Comparison of ENCODE assay signal across 22 mouse cellular contexts in the genomic region with DNA sequence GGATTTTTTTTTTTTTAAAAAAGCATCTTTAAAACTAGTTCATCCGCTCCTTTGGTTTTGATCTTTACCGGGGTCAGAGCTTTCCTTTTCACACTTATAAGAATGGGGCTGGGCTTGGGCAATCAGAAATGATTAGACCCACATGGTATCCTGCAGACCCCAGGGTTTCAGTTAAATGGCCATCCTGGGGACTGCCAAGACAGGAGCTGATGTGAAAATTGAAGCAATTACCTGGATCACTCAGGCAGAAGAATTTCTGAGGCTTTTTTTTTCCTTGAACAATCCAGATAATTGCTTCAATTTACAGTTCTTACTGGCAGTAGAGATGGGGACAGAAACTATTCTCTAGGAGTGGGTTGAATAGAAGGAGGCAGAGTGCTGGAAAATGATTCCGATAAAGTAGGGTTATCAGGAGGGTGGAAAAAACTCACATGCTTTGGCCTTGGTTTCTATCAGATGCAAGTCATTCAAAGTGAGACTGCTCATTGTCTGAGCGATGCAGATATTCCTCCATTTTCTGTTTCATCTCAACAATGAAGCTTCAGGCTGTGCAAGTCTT. TPM values are rescaled to one million over a fixed set of nuclear protein-coding genes. Genes with fewer than 3 reads are reported as not detected.
DNase-seq lines count a peak whose midpoint lies in the region; ATAC-seq lines count a peak whose summit lies in the region.
"Had no signal": no experiment of that assay in that cellular context is flagged by ENCODE, and none has a peak within 500 bp of the region (broad histone marks: within the 10 kb centered on the region; RNA-seq: fewer than 3 reads in every experiment).

No protein-coding gene starts in this region.

- 0 out of 2 replicates have a peak overlapping the region, but pooled peaks have one; percentile 2 for H3K27ac ChIP-seq in hindbrain, embryonic 12.5 days
- no peak overlapping the region for H3K27ac ChIP-seq in hindbrain, embryonic 11.5 days (ENCODE audit: low read depth, low read length)
- peak overlapping the region; percentile 63 for H3K27ac ChIP-seq in embryonic facial prominence, embryonic 10.5 days (replicated peaks)
- H3K27ac ChIP-seq in forebrain, embryonic 14.5 days (ENCODE audit: low read depth, low read length), result peak overlapping the region; percentile 68
- peak overlapping the region; percentile 57; the same call in 1 of the 2 replicates for H3K27ac ChIP-seq in midbrain, embryonic 16.5 days (ENCODE audit: low read length)
- H3K27ac ChIP-seq: gastrocnemius, adult 2 months; layer of hippocampus, adult 2 months; neural tube, embryonic 13.5 days had no signal

- no peaks in the 10 kb centered on the region for H3K36me3 ChIP-seq in hindbrain, embryonic 12.5 days
- no peaks in the 10 kb centered on the region for H3K36me3 ChIP-seq in hindbrain, embryonic 11.5 days (ENCODE audit: control insufficient read depth, insufficient read depth, low read length)
- no peaks in the 10 kb centered on the region for H3K36me3 ChIP-seq in embryonic facial prominence, embryonic 10.5 days (replicated peaks)
- H3K36me3 ChIP-seq in forebrain, embryonic 14.5 days (ENCODE audit: control insufficient read depth, insufficient read depth, low read length), result no peaks in the 10 kb centered on the region
- H3K36me3 ChIP-seq in midbrain, embryonic 16.5 days (ENCODE audit: control insufficient read depth, insufficient read depth, low read length), result no peaks in the 10 kb centered on the region
- H3K36me3 ChIP-seq: heart, embryonic 12.5 days; neural tube, embryonic 13.5 days had no signal

- no peaks in the 10 kb centered on the region for H3K27me3 ChIP-seq in hindbrain, embryonic 12.5 days
- H3K27me3 ChIP-seq in hindbrain, embryonic 11.5 days (ENCODE audit: control insufficient read depth, insufficient read depth, low read length), result no peaks in the 10 kb centered on the region
- H3K27me3 ChIP-seq in embryonic facial prominence, embryonic 10.5 days (replicated peaks; ENCODE audit: low read depth, poor library complexity, severe bottlenecking), result no peaks in the 10 kb centered on the region
- no peaks in the 10 kb centered on the region for H3K27me3 ChIP-seq in forebrain, embryonic 14.5 days (replicated peaks; ENCODE audit: control insufficient read depth, insufficient read depth, low read length)
- H3K27me3 ChIP-seq in midbrain, embryonic 16.5 days (ENCODE audit: control insufficient read depth, insufficient read depth, low read depth, low read length), result no peaks in the 10 kb centered on the region
- H3K27me3 ChIP-seq: heart, embryonic 12.5 days; neural tube, embryonic 13.5 days had no signal

- no peak overlapping the region for H3K9ac ChIP-seq in hindbrain, embryonic 12.5 days
- no peak overlapping the region for H3K9ac ChIP-seq in hindbrain, embryonic 11.5 days (ENCODE audit: low read depth, low read length)
- no peak overlapping the region for H3K9ac ChIP-seq in forebrain, embryonic 14.5 days (ENCODE audit: low read length)
- H3K9ac ChIP-seq in midbrain, embryonic 16.5 days (ENCODE audit: low read depth, low read length), result no peak overlapping the region
- H3K9ac ChIP-seq: heart, embryonic 12.5 days; neural tube, embryonic 13.5 days had no signal

- no peak for DNase-seq in hindbrain, embryonic 11.5 days (ENCODE audit: low spot score)
- peak; percentile 45 for DNase-seq in embryonic facial prominence, embryonic 10.5 days (ENCODE audit: low spot score)
- peak; percentile 85 for DNase-seq in forebrain, embryonic 14.5 days (ENCODE audit: low spot score)
- DNase-seq in gastrocnemius, postnatal 4 days (ENCODE audit: low spot score in 2 of 2), result no peak
- DNase-seq: cerebellum, adult 9-10 months; gastrocnemius, adult 2 months; heart, postnatal 14 days; kidney, adult 8-10 months; kidney, postnatal 14 days; layer of hippocampus, postnatal 36 days; left cerebral cortex, postnatal 4 days; liver; lung, postnatal 14 days; spleen, adult 18-20 months; thymus, postnatal 25 days had no signal

- peak; percentile 35; the same call in 1 of the 2 replicates for ATAC-seq in hindbrain, embryonic 12.5 days (ENCODE audit: low FRiP score)
- no peak for ATAC-seq in hindbrain, embryonic 11.5 days (ENCODE audit: low FRiP score)
- peak; percentile 81 for ATAC-seq in forebrain, embryonic 14.5 days
- no peak; the same call in 1 of the 2 replicates for ATAC-seq in midbrain, embryonic 16.5 days
- no peak for ATAC-seq in activated CD4-positive, CD25-positive, alpha-beta regulatory T cell, adult 4 months

- WGBS in hindbrain, embryonic 12.5 days, result 71% methylated on average over 4 of the region's 4 CpGs
- 82% methylated on average over 4 of the region's 4 CpGs for whole genome bisulfite sequencing in hindbrain, embryonic 11.5 days
- 52% methylated on average over 4 of the region's 4 CpGs for WGBS in embryonic facial prominence, embryonic 10.5 days
- WGBS in forebrain, embryonic 14.5 days, result 8% methylated on average over 4 of the region's 4 CpGs
- 61% methylated on average over 4 of the region's 4 CpGs for WGBS in midbrain, embryonic 16.5 days

- no peak overlapping the region for H3K4me2 ChIP-seq in hindbrain, embryonic 12.5 days (replicated peaks)
- no peak overlapping the region for H3K4me2 ChIP-seq in hindbrain, embryonic 11.5 days (replicated peaks; ENCODE audit: low read depth, low read length)
- H3K4me2 ChIP-seq in forebrain, embryonic 14.5 days (ENCODE audit: low read length), result no peak overlapping the region
- H3K4me2 ChIP-seq in midbrain, embryonic 16.5 days (ENCODE audit: low read length), result no peak overlapping the region
- H3K4me2 ChIP-seq: heart, embryonic 12.5 days; neural tube, embryonic 13.5 days had no signal

- H3K9me3 ChIP-seq in hindbrain, embryonic 12.5 days (replicated peaks), result no peaks in the 10 kb centered on the region
- no peaks in the 10 kb centered on the region for H3K9me3 ChIP-seq in hindbrain, embryonic 11.5 days (ENCODE audit: control insufficient read depth, low read length)
- no peaks in the 10 kb centered on the region for H3K9me3 ChIP-seq in embryonic facial prominence, embryonic 10.5 days
- no peaks in the 10 kb centered on the region for H3K9me3 ChIP-seq in forebrain, embryonic 14.5 days (replicated peaks; ENCODE audit: control insufficient read depth, low read length)
- no peaks in the 10 kb centered on the region for H3K9me3 ChIP-seq in midbrain, embryonic 16.5 days (replicated peaks; ENCODE audit: control insufficient read depth, low read length, poor library complexity, severe bottlenecking)
- H3K9me3 ChIP-seq: neural tube, embryonic 13.5 days had no signal

- peaks cover 11% of the 10 kb centered on the region for H3K4me1 ChIP-seq in hindbrain, embryonic 12.5 days
- no peaks in the 10 kb centered on the region for H3K4me1 ChIP-seq in hindbrain, embryonic 11.5 days (replicated peaks; ENCODE audit: control insufficient read depth, insufficient read depth, low read length)
- peaks cover 15% of the 10 kb centered on the region for H3K4me1 ChIP-seq in embryonic facial prominence, embryonic 10.5 days
- peaks cover 10% of the 10 kb centered on the region for H3K4me1 ChIP-seq in forebrain, embryonic 14.5 days (ENCODE audit: control insufficient read depth, insufficient read depth, low read length)
- H3K4me1 ChIP-seq in midbrain, embryonic 16.5 days (ENCODE audit: control insufficient read depth, insufficient read depth, low read length), result peaks cover 4% of the 10 kb centered on the region; the same call in 1 of the 2 replicates
- H3K4me1 ChIP-seq: heart, embryonic 12.5 days had no signal

- no peak overlapping the region for H3K4me3 ChIP-seq in hindbrain, embryonic 12.5 days
- no peak overlapping the region for H3K4me3 ChIP-seq in hindbrain, embryonic 11.5 days (ENCODE audit: low read depth, low read length)
- no peak overlapping the region for H3K4me3 ChIP-seq in embryonic facial prominence, embryonic 10.5 days
- no peak overlapping the region for H3K4me3 ChIP-seq in forebrain, embryonic 14.5 days (ENCODE audit: low read depth, low read length)
- H3K4me3 ChIP-seq in midbrain, embryonic 16.5 days (ENCODE audit: low read depth, low read length), result no peak overlapping the region
- H3K4me3 ChIP-seq: gastrocnemius, adult 2 months; heart, embryonic 12.5 days; layer of hippocampus, adult 2 months; neural tube, embryonic 13.5 days had no signal

RNA-seq across cellular contexts. Expression of a gene that starts 16.2 kb away (rescaled TPM):
- polyA plus RNA-seq in hindbrain, embryonic 12.5 days (2016; fragmentation: Nextera tagmentation; extraction: Ambion mirVana), result 153 and 157 TPM in 2 replicates
- polyA plus RNA-seq in hindbrain, embryonic 11.5 days (2014; fragmentation: Nextera tagmentation; extraction: Ambion mirVana), result 112 and 115 TPM in 2 replicates
- 30.4 and 30.8 TPM in 2 replicates for polyA plus RNA-seq in embryonic facial prominence, embryonic 10.5 days (2016; fragmentation: Nextera tagmentation; extraction: Ambion mirVana)
- 148 and 170 TPM in 2 replicates for polyA plus RNA-seq in forebrain, embryonic 14.5 days (2014; fragmentation: Nextera tagmentation; extraction: Ambion mirVana)
- polyA plus RNA-seq in midbrain, embryonic 16.5 days (2015; fragmentation: Nextera tagmentation; extraction: Ambion mirVana), result 194 and 211 TPM in 2 replicates
- total RNA-seq in gastrocnemius, postnatal 4 days (2021), result 1 to 10 TPM in 1 of 2 experiments, under 1 TPM in 1; 0.54 to 1.1 TPM
- 1 to 10 TPM; 1.5 to 2.0 TPM for polyA plus RNA-seq in activated CD4-positive, CD25-positive, alpha-beta regulatory T cell, adult 4 months (2017; shearing (Covaris generic))
- total RNA-seq: granulocyte monocyte progenitor cell, adult 5-6 weeks had no signal

Comparison
In these comparisons a context has a peak if more than half of its experiments do, and no peak if none do; other contexts are left out.
1. ATAC-seq: peak in hindbrain, embryonic 12.5 days (single experiment) and forebrain, embryonic 14.5 days (single experiment); none in hindbrain, embryonic 11.5 days (single experiment), midbrain, embryonic 16.5 days (single experiment) and activated CD4-positive, CD25-positive, alpha-beta regulatory T cell, adult 4 months (single experiment).
2. DNase-seq: peak in embryonic facial prominence, embryonic 10.5 days (single experiment) and forebrain, embryonic 14.5 days (single experiment); none in hindbrain, embryonic 11.5 days (single experiment) and gastrocnemius, postnatal 4 days (0 of 2).
3. RNA of a gene that starts 16.2 kb away (polyA plus RNA-seq): 194 to 211 TPM in midbrain, embryonic 16.5 days, 153 to 157 TPM in hindbrain, embryonic 12.5 days, 148 to 170 TPM in forebrain, embryonic 14.5 days, 112 to 115 TPM in hindbrain, embryonic 11.5 days and 30.4 to 30.8 TPM in embryonic facial prominence, embryonic 10.5 days; 1.5 to 2.0 TPM in activated CD4-positive, CD25-positive, alpha-beta regulatory T cell, adult 4 months; every median in the first group is over 10 times any median in the second.